Mouse (Mus musculus): Measurements from ENCODE around the gene Mier2. TPM values are rescaled to one million over a fixed set of nuclear protein-coding genes. Genes with fewer than 3 reads are reported as not detected.

Mier2 gene
- polyA plus RNA-seq, 1 experiment from 2014 or later = 15.6 TPM

- no peak for TF ChIP-seq CTCF (IDR thresholded peaks at IDR 0.05; ENCODE audit: low read depth)
- no peaks in the 10 kb centered on the region for H3K36me3 ChIP-seq (ENCODE audit: control insufficient read depth, insufficient read depth)
- H3K4me1 ChIP-seq (replicated peaks; ENCODE audit: control insufficient read depth, insufficient read depth, low read length) = no peaks in the 10 kb centered on the region
- H3K9ac ChIP-seq (ENCODE audit: low read depth, low read length) = no peak overlapping the region
- no peak for ATAC-seq
- no peaks in the 10 kb centered on the region for H3K9me3 ChIP-seq (ENCODE audit: control insufficient read depth)
- 73% methylated on average over 7 of the region's 7 CpGs for WGBS
- no peaks in the 10 kb centered on the region for H3K27me3 ChIP-seq (replicated peaks; ENCODE audit: control insufficient read depth, insufficient read depth, low read length)
- H3K4me2 ChIP-seq (replicated peaks; ENCODE audit: low read depth) = no peak overlapping the region
- H3K4me3 ChIP-seq (ENCODE audit: low read depth, low read length) = no peak overlapping the region
- H3K27ac ChIP-seq (ENCODE audit: low read depth, low read length) = no peak overlapping the region
Observed at GRCm38 (mm10) chr10:79578891-79579290, 23.9 kb upstream of the Mier2 start.

DNA sequence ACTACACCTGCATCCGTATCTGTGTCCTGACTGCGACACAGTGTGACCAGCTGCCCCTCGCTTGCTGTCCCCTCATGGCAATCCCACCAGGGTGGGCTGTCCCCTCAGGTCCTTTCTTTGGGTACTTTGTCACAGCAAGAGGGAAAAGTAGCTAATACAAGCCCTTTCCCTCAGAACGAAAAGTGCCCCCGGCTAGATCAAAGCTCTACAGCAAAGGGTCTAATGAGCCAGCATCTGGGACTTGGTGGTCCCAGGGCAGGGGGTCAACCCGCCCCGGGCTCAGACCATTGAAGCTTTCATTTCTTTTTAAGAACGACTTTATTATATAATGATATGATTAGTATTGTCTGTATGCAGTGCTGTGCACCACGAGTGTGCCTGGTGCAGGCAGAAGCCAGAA is 23.3 kb upstream of the Mier2 start:
- TF ChIP-seq CTCF (IDR thresholded peaks at IDR 0.05; ENCODE audit: low read depth) = no peak
- 80% methylated on average over 9 of the region's 9 CpGs for WGBS
- no peak for ATAC-seq
- Histone ChIP-seq H3K27me3 (replicated peaks; ENCODE audit: control insufficient read depth, insufficient read depth, low read length) (no peaks in the 10 kb centered on the region), H3K27ac (ENCODE audit: low read depth, low read length) (no peak overlapping the region), H3K9ac (ENCODE audit: low read depth, low read length) (no peak overlapping the region), H3K9me3 (ENCODE audit: control insufficient read depth) (no peaks in the 10 kb centered on the region), H3K4me3 (ENCODE audit: low read depth, low read length) (no peak overlapping the region), H3K4me2 (replicated peaks; ENCODE audit: low read depth) (no peak overlapping the region), H3K4me1 (replicated peaks; ENCODE audit: control insufficient read depth, insufficient read depth, low read length) (no peaks in the 10 kb centered on the region), H3K36me3 (ENCODE audit: control insufficient read depth, insufficient read depth) (no peaks in the 10 kb centered on the region)

- Histone ChIP-seq H3K27me3 (replicated peaks; ENCODE audit: control insufficient read depth, insufficient read depth, low read length) (no peaks in the 10 kb centered on the region), H3K9ac (ENCODE audit: low read depth, low read length) (no peak overlapping the region), H3K4me2 (replicated peaks; ENCODE audit: low read depth) (no peak overlapping the region), H3K27ac (ENCODE audit: low read depth, low read length) (no peak overlapping the region), H3K4me3 (ENCODE audit: low read depth, low read length) (no peak overlapping the region), H3K9me3 (ENCODE audit: control insufficient read depth) (no peaks in the 10 kb centered on the region), H3K36me3 (ENCODE audit: control insufficient read depth, insufficient read depth) (no peaks in the 10 kb centered on the region), H3K4me1 (replicated peaks; ENCODE audit: control insufficient read depth, insufficient read depth, low read length) (no peaks in the 10 kb centered on the region)
- WGBS = 73% methylated on average over 4 of the region's 4 CpGs
- TF ChIP-seq CTCF (IDR thresholded peaks at IDR 0.05; ENCODE audit: low read depth) = no peak
- no peak for ATAC-seq
Observed at GRCm38 (mm10) chr10:79577376-79577775, 22.4 kb upstream of the Mier2 start.

DNA sequence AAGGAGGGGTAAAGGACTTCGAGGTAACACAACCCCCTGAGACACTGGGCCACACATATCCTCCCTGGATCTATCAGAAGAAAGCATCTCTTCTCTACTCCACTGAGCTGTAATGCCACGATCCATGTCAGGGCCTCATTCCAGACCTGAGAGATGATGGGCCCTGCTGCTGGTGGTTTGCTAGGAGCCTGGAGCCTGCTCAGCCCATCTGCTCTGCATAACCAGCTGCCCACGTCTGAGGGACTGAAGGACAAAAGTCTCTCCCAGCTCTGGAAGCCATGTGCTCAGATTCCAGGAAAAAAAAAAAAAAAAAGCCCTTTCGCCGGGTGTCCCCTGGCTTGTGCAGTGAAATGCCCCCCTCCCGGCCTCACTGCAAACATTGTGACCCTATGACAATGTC is 20.8 kb upstream of the Mier2 start:
- no peaks in the 10 kb centered on the region for H3K4me1 ChIP-seq (replicated peaks; ENCODE audit: control insufficient read depth, insufficient read depth, low read length)
- H3K4me3 ChIP-seq (ENCODE audit: low read depth, low read length) = no peak overlapping the region
- H3K27me3 ChIP-seq (replicated peaks; ENCODE audit: control insufficient read depth, insufficient read depth, low read length) = no peaks in the 10 kb centered on the region
- no peak overlapping the region for H3K27ac ChIP-seq (ENCODE audit: low read depth, low read length)
- TF ChIP-seq CTCF (IDR thresholded peaks at IDR 0.05; ENCODE audit: low read depth) = no peak
- H3K9ac ChIP-seq (ENCODE audit: low read depth, low read length) = no peak overlapping the region
- no peaks in the 10 kb centered on the region for H3K36me3 ChIP-seq (ENCODE audit: control insufficient read depth, insufficient read depth)
- WGBS = 70% methylated on average over 6 of the region's 6 CpGs
- no peak for ATAC-seq
- H3K9me3 ChIP-seq (ENCODE audit: control insufficient read depth) = no peaks in the 10 kb centered on the region
- no peak overlapping the region for H3K4me2 ChIP-seq (replicated peaks; ENCODE audit: low read depth)

- H3K27ac ChIP-seq (ENCODE audit: low read depth, low read length) = no peak overlapping the region
- no peaks in the 10 kb centered on the region for H3K36me3 ChIP-seq (ENCODE audit: control insufficient read depth, insufficient read depth)
- no peaks in the 10 kb centered on the region for H3K27me3 ChIP-seq (replicated peaks; ENCODE audit: control insufficient read depth, insufficient read depth, low read length)
- no peaks in the 10 kb centered on the region for H3K9me3 ChIP-seq (ENCODE audit: control insufficient read depth)
- WGBS = 86% methylated on average over 6 of the region's 6 CpGs
- H3K9ac ChIP-seq (ENCODE audit: low read depth, low read length) = no peak overlapping the region
- H3K4me3 ChIP-seq (ENCODE audit: low read depth, low read length) = no peak overlapping the region
- no peak for TF ChIP-seq CTCF (IDR thresholded peaks at IDR 0.05; ENCODE audit: low read depth)
- ATAC-seq = no peak
- H3K4me1 ChIP-seq (replicated peaks; ENCODE audit: control insufficient read depth, insufficient read depth, low read length) = no peaks in the 10 kb centered on the region
- no peak overlapping the region for H3K4me2 ChIP-seq (replicated peaks; ENCODE audit: low read depth)
Observed at GRCm38 (mm10) chr10:79574796-79575195, 19.8 kb upstream of the Mier2 start.

GRCm38 (mm10) chr10:79574350-79574749 is 19.4 kb upstream of the Mier2 start:
- 77% methylated on average over 8 of the region's 8 CpGs for WGBS
- no peak overlapping the region for H3K9ac ChIP-seq (ENCODE audit: low read depth, low read length)

GRCm38 (mm10) chr10:79573611-79574010 is 18.6 kb upstream of the Mier2 start:
- 87% methylated on average over 6 of the region's 6 CpGs for WGBS
- Histone ChIP-seq H3K27me3 (replicated peaks; ENCODE audit: control insufficient read depth, insufficient read depth, low read length) (no peaks in the 10 kb centered on the region), H3K4me1 (replicated peaks; ENCODE audit: control insufficient read depth, insufficient read depth, low read length) (no peaks in the 10 kb centered on the region), H3K27ac (ENCODE audit: low read depth, low read length) (no peak overlapping the region), H3K4me3 (ENCODE audit: low read depth, low read length) (no peak overlapping the region), H3K9ac (ENCODE audit: low read depth, low read length) (no peak overlapping the region), H3K4me2 (replicated peaks; ENCODE audit: low read depth) (no peak overlapping the region), H3K9me3 (ENCODE audit: control insufficient read depth) (no peaks in the 10 kb centered on the region), H3K36me3 (ENCODE audit: control insufficient read depth, insufficient read depth) (no peaks in the 10 kb centered on the region)
- no peak for TF ChIP-seq CTCF (IDR thresholded peaks at IDR 0.05; ENCODE audit: low read depth)
- ATAC-seq = no peak

More at GRCm38 (mm10) chr10:79574350-79574749, 19.4 kb upstream of the Mier2 start:
- no peaks in the 10 kb centered on the region for H3K36me3 ChIP-seq (ENCODE audit: control insufficient read depth, insufficient read depth)
- H3K27me3 ChIP-seq (replicated peaks; ENCODE audit: control insufficient read depth, insufficient read depth, low read length) = no peaks in the 10 kb centered on the region
- no peak overlapping the region for H3K27ac ChIP-seq (ENCODE audit: low read depth, low read length)
- H3K9me3 ChIP-seq (ENCODE audit: control insufficient read depth) = no peaks in the 10 kb centered on the region
- no peak overlapping the region for H3K4me3 ChIP-seq (ENCODE audit: low read depth, low read length)
- H3K4me2 ChIP-seq (replicated peaks; ENCODE audit: low read depth) = no peak overlapping the region
- no peak for ATAC-seq
- no peak for TF ChIP-seq CTCF (IDR thresholded peaks at IDR 0.05; ENCODE audit: low read depth)
- H3K4me1 ChIP-seq (replicated peaks; ENCODE audit: control insufficient read depth, insufficient read depth, low read length) = no peaks in the 10 kb centered on the region

All from intestine, postnatal 0 days (tissue).